Mouse (Mus musculus) c-Kit-positive CD71-positive TER-119-positive erythroid progenitor cells, embryonic 14.5 days (primary cell): ENCODE data around the gene Per1.
A peak's percentile ranks its signal among the peaks of the same experiment; 100 is the strongest.

ENCODE experiments used
- DNase-seq: peaks from one replicate; pipeline ENCODE4 v3.0.0-alpha.2; 2013; ENCODE audit warnings: low spot score

Gene Per1

GRCm38 (mm10) chr11:69064259-69065133 lies 30.5 kb upstream of the Per1 start:
- DNase-seq, result no peak

- DNase-seq, result no peak
Observed at GRCm38 (mm10) chr11:69065394-69065925, 29.6 kb upstream of the Per1 start.

- DNase-seq, result peak; percentile 68
Observed at GRCm38 (mm10) chr11:69066163-69066861, 28.7 kb upstream of the Per1 start.

GRCm38 (mm10) chr11:69066956-69067355 lies 28.1 kb upstream of the Per1 start:
- peak; percentile 93 for DNase-seq

- DNase-seq, result no peak
Observed at GRCm38 (mm10) chr11:69067601-69068000, 27.4 kb upstream of the Per1 start.

- DNase-seq, result no peak
Observed at GRCm38 (mm10) chr11:69070093-69070492, 24.9 kb upstream of the Per1 start.

GRCm38 (mm10) chr11:69070590-69071222 lies 24.3 kb upstream of the Per1 start, which contains the start of gene Tmem107:
Gene Tmem107 (plus strand): TSS chr11:69070806.
- peak; percentile 93 for DNase-seq

GRCm38 (mm10) chr11:69071262-69071661 lies 23.8 kb upstream of the Per1 start:
- DNase-seq, result no peak

- DNase-seq, result no peak
Observed at GRCm38 (mm10) chr11:69072234-69072633, 22.8 kb upstream of the Per1 start.

- DNase-seq, result no peak
Observed at GRCm38 (mm10) chr11:69072666-69073064, 22.4 kb upstream of the Per1 start.

- peak; percentile 95 for DNase-seq
Observed at GRCm38 (mm10) chr11:69073065-69073888, 21.7 kb upstream of the Per1 start.

GRCm38 (mm10) chr11:69073951-69074775 lies 20.9 kb upstream of the Per1 start:
- no peak for DNase-seq

GRCm38 (mm10) chr11:69074776-69075069 lies 20.3 kb upstream of the Per1 start:
- no peak for DNase-seq

- DNase-seq, result no peak
Observed at GRCm38 (mm10) chr11:69075764-69076479, 19.1 kb upstream of the Per1 start.

- DNase-seq, result no peak
Observed at GRCm38 (mm10) chr11:69076572-69076971, 18.4 kb upstream of the Per1 start.

GRCm38 (mm10) chr11:69077316-69077715 lies 17.7 kb upstream of the Per1 start:
- no peak for DNase-seq

- DNase-seq, result no peak
Observed at GRCm38 (mm10) chr11:69078041-69078440, 17.0 kb upstream of the Per1 start.

- DNase-seq, result no peak
Observed at GRCm38 (mm10) chr11:69078805-69079438, 16.1 kb upstream of the Per1 start.

- no peak for DNase-seq
Observed at GRCm38 (mm10) chr11:69080102-69080854, 14.7 kb upstream of the Per1 start.
